Mouse (Mus musculus): Measurements from ENCODE around the gene Plcb4.

GRCm38 (mm10) chr2:135854059-135854458, 195.2 kb downstream of the Plcb4 start:
- TF ChIP-seq POLR2A (IDR thresholded peaks at IDR 0.05; ENCODE audit: control insufficient read depth, extremely low read depth, insufficient read depth, low read length, poor library complexity) (no peak), CTCF (IDR thresholded peaks at IDR 0.05; ENCODE audit: borderline replicate concordance, control insufficient read depth, extremely low read depth, insufficient read depth, low read length, poor library complexity) (no peak)

All from thymus, adult 2 months (tissue).